Mouse (Mus musculus): ENCODE data around the gene Brip1.

GRCm38 (mm10) chr11:86076966-86077365, 124.0 kb downstream of the Brip1 start:
- TF ChIP-seq CTCF (IDR thresholded peaks at IDR 0.05; ENCODE audit: insufficient read depth, low read depth, low read length) = no peak
- TF ChIP-seq POLR2A (IDR thresholded peaks at IDR 0.05; ENCODE audit: insufficient read depth, low read depth, low read length) = no peak
